Mouse (Mus musculus): ENCODE measurements around the gene Gmds. TPM values are rescaled to one million over a fixed set of nuclear protein-coding genes. Genes with fewer than 3 reads are reported as not detected.
A peak's percentile ranks its signal among the peaks of the same experiment; 100 is the strongest.

The Gmds gene
- total RNA-seq, 2 experiments from 2014 or later: 2.7 to 2.8 TPM

- intact Hi-C loops (cut with DNase I; ENCODE audit: low total_unique reads): no loop called here
- DNase-seq: no peak
Measured at GRCm38 (mm10) chr13:31911956-31912355, 426.6 kb downstream of the Gmds start.

- no peak for DNase-seq
- intact Hi-C loops (cut with DNase I; ENCODE audit: low total_unique reads): no loop called here
Measured at GRCm38 (mm10) chr13:31911362-31911761, 427.2 kb downstream of the Gmds start.

- DNase-seq: no peak
- intact Hi-C loops (cut with DNase I; ENCODE audit: low total_unique reads): no loop called here
Measured at GRCm38 (mm10) chr13:31909031-31909430, 429.5 kb downstream of the Gmds start.

DNA sequence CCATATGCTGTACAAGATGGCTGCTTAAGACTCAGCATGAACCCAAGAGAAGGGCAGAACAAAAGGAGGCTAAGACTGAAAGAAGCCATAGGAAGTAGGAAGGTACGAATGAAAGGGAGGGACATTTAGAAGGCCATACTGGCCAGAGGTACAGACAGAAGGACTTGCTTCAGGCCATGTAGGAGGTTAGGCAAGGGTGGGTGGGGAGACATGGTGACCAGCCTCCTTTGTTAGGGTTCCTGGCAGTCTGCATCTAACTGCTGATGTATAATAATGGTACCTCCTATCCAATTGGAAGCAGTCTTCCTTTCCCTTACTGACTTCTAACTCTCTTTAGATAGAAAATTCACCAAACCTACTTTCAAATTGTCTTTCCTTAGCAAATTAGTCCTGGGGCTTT, 432.0 kb downstream of the Gmds start:
- DNase-seq: no peak
- intact Hi-C loops (cut with DNase I; ENCODE audit: low total_unique reads): no loop called here

DNA sequence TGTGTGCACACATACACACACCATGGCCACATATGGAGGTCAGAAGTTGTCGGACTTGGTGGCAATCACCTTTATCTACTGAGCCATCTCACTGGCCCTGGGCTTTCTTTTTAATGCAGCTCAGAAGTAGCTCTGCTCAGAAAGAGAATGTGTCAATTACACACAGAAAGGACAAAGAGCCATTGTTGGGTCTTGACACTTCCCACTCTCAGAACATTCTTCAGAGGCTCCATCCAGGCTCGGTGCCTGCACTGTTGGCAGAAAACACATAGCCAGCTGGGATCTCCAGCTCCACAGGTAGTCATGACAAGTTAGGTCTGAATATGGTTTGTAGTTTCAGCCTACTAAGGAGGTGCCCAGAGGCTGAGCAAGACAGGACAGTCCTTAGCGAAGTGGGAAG, 438.3 kb downstream of the Gmds start:
- intact Hi-C loops (cut with DNase I; ENCODE audit: low total_unique reads): no loop called here
- no peak for DNase-seq

- intact Hi-C loops (cut with DNase I; ENCODE audit: low total_unique reads): no loop called here
- DNase-seq: no peak
Measured at GRCm38 (mm10) chr13:31899392-31899791, 439.1 kb downstream of the Gmds start.

DNA sequence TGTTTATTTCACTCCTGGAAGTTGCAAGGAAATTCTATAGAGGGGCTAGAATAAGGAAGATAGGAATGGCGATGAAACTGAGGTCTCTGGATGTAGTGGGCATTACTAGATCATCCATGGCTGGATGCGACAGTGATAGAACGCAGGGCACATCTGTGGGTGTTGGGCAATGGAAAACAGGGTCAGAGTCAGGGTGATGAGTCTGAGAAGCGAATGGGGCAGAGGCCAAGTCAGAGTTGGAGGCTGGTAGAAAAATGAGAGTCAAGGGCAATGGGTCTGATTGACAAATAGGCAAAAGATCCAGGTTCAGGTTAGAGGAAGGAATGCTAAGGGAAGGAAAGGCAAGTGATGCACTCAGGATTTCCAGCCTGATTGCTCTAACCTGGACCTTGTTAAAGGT, 441.0 kb downstream of the Gmds start:
- no peak for DNase-seq
- intact Hi-C loops (cut with DNase I; ENCODE audit: low total_unique reads): no loop called here

DNA sequence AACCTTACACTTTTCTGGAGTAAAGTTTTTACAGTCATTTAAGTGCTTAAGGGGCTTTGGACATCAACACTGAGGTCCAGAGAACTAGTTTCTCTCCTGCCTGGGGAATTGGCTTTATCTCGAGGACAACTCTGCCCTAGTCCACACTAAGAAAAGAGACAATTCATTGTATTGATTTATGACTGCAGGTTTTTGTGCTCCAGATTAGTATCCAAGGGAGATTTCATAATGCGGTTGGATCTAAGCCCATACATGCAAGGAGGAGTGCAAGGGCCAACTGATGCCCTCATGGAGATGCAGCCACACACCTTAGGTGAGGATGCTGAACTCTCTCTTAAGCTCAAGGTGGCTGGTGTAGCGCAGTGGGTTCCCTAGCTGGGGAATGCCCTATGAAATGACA, 444.0 kb downstream of the Gmds start:
- intact Hi-C loops (cut with DNase I; ENCODE audit: low total_unique reads): no loop called here
- no peak for DNase-seq

GRCm38 (mm10) chr13:31892913-31893514, 445.5 kb downstream of the Gmds start:
- DNase-seq: no peak
- intact Hi-C loops (cut with DNase I; ENCODE audit: low total_unique reads): no loop called here

DNA sequence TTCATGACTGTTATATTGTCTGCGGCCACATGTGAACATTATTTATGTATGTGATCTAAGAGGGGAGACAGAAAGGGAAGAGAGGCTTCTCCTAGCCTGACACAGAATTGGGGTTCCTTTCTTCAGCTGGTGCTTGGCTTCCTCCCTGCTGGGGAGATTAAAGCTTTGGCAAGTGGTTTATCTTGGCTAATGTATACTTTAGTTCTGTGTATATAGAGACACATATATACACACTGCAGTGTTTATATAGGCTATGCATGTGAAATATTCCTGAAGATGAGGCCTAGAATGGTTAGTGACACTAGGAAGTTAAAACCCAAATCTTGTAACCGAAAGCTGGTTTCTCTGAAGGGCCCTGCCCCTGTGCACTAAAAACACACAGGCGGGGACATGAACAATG, 450.0 kb downstream of the Gmds start:
- DNase-seq: no peak
- intact Hi-C loops (cut with DNase I; ENCODE audit: low total_unique reads): no loop called here

DNA sequence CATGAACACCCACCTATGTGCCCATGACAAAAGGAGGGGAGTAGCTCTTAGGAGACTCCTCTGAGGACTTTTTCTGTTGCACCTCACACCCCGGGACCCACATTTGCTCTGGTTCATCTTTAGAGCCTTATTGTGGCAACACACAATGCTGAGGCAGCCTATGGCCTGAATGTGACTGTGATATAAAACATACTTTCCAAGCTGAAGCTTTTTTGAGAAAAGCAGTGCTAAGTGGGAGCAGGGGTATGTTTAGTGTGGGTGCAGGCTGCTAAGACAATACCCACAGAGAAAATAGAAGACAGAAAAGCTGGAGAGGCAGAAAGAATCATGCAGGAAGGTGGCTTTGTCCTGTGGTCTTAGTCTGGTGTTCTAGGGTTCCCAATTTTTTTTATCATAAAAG, 452.8 kb downstream of the Gmds start:
- no peak for DNase-seq
- intact Hi-C loops (cut with DNase I; ENCODE audit: low total_unique reads): no loop called here

DNA sequence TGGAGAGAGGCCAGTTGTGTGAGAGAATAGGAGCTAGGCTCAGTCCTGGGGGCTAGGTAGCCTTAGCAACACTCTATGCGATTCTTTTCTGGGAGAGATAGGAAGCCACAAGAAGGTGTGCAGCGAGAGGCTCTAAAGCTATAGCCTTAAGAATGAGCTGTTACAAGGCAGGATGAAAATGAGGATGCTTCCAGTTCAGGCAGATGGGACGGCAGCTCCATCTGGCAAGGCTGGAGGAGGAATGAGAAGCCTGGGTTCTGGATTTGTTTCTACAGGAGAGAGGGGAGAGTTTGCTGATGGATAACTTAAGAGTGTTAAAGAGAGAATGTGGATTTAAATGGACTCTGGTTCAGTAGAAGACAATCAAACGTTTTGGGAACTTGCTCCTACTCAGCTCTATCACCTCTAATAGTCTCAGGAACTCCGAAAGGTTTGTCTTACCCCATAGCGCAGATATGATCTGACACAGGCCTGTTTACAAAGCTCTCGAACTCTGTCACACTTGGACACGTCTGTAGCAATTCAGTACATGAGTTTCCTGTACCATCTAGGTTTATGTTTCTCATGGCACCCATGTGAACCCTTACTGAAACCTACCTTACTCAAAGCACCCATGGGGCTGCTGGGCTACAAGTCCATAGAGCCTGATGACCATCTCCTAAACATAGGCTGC, 459.6 kb downstream of the Gmds start:
- no peak for DNase-seq
- intact Hi-C loops (cut with DNase I; ENCODE audit: low total_unique reads): no loop called here

GRCm38 (mm10) chr13:31877061-31877460, 461.5 kb downstream of the Gmds start:
- DNase-seq: peak; percentile 5
- intact Hi-C loops (cut with DNase I; ENCODE audit: low total_unique reads): no loop called here

GRCm38 (mm10) chr13:31874427-31874826, 464.1 kb downstream of the Gmds start:
- no peak for DNase-seq
- intact Hi-C loops (cut with DNase I; ENCODE audit: low total_unique reads): no loop called here

- intact Hi-C loops (cut with DNase I; ENCODE audit: low total_unique reads): no loop called here
- no peak for DNase-seq
Measured at GRCm38 (mm10) chr13:31873269-31873668, 465.3 kb downstream of the Gmds start.

DNA sequence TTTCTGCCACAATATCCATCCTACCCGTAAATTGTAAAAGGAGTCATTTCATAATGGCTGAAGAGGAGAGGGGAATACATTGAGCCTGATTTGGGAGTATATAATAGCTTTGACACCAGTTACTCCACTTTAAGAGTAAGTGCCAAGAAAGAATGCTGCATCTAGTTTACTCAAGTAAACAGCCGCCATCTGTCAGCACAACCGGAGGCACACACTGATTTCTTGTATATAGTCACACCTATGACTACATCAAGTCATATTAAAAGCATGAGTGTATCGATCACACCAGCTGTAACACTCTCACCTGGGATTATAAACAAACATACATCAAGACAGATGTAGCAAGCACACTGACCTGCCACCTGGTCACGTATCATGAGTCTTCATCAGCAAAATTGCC, 473.8 kb downstream of the Gmds start:
- no peak for DNase-seq
- intact Hi-C loops (cut with DNase I; ENCODE audit: low total_unique reads): no loop called here

GRCm38 (mm10) chr13:31863461-31863860, 475.1 kb downstream of the Gmds start:
- no peak for DNase-seq
- intact Hi-C loops (cut with DNase I; ENCODE audit: low total_unique reads): no loop called here

- no peak for DNase-seq
- intact Hi-C loops (cut with DNase I; ENCODE audit: low total_unique reads): no loop called here
Measured at GRCm38 (mm10) chr13:31860200-31860599, 478.3 kb downstream of the Gmds start.

- intact Hi-C loops (cut with DNase I; ENCODE audit: low total_unique reads): no loop called here
- no peak for DNase-seq
Measured at GRCm38 (mm10) chr13:31854000-31854399, 484.5 kb downstream of the Gmds start.

- intact Hi-C loops (cut with DNase I; ENCODE audit: low total_unique reads): no loop called here
- DNase-seq: no peak
Measured at GRCm38 (mm10) chr13:31853564-31853963, 485.0 kb downstream of the Gmds start.

DNA sequence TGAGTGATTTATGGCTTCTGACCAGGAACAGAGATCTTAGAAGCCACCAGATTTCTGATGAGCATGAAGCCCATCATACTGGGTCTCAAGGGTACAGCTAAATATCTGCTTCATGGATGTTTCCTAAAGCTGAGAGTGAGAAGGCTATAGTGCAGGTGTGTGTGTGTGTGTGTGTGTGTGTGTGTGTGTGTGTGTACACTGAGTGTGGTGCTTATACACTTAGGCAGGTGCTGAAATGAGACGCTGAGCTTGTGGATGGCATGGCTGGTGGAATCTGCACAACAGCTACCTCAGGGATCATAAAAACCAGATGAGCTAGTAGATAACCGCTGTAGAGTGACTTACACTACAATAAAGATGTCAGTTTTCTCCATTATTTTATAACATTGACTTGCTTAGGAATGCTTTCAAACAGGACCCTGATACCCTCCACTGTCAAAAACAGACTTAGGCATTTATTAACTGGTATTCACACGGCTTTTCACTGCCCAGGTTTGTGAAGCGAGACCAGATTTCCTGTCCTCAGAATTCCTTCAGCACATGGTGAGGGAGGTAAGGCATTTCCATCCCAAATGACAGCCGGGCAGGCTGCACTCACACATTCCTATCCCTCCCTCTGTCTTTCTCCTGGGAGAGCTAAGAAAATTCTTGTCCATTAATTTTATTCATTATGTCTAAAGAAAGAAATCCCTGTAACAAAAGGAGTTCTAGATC, 489.1 kb downstream of the Gmds start:
- intact Hi-C loops (cut with DNase I; ENCODE audit: low total_unique reads): no loop called here
- no peak for DNase-seq
